Comparison of ENCODE assay signal across 14 mouse cellular contexts in genomic region chr5:112050906-112051305, GRCm38 (mm10).
DNase-seq lines count a peak whose midpoint lies in the region; ATAC-seq and TF ChIP-seq lines count a peak whose summit lies in the region.
"Had no signal": no experiment of that assay in that cellular context is flagged by ENCODE, and none has a peak within 500 bp of the region (broad histone marks: within the 10 kb centered on the region; RNA-seq: fewer than 3 reads in every experiment).

No protein-coding gene starts in this region.

- no peaks in the 10 kb centered on the region for H3K4me1 ChIP-seq in liver, postnatal 0 days (ENCODE audit: insufficient read depth)
- peaks cover 11% of the 10 kb centered on the region; the same call in 1 of the 2 replicates for H3K4me1 ChIP-seq in forebrain, embryonic 11.5 days (replicated peaks; ENCODE audit: control insufficient read depth, insufficient read depth, low read length)
- no peaks in the 10 kb centered on the region for H3K4me1 ChIP-seq in cerebellum, adult 2 months (ENCODE audit: control insufficient read depth, insufficient read depth, low read length)
- H3K4me1 ChIP-seq: limb, embryonic 13.5 days had no signal

- H3K36me3 ChIP-seq in liver, postnatal 0 days (replicated peaks; ENCODE audit: insufficient read depth, low read length): no peaks in the 10 kb centered on the region
- H3K36me3 ChIP-seq in forebrain, embryonic 11.5 days (ENCODE audit: control insufficient read depth, insufficient read depth, low read length): no peaks in the 10 kb centered on the region
- H3K36me3 ChIP-seq: limb, embryonic 13.5 days had no signal

- TF ChIP-seq CTCF in liver, postnatal 0 days (IDR thresholded peaks at IDR 0.05; ENCODE audit: low read depth): no peak
- TF ChIP-seq CTCF in cerebellum, adult 2 months (IDR thresholded peaks at IDR 0.05; ENCODE audit: borderline replicate concordance, insufficient read depth, low read depth, low read length): no peak

- H3K27ac ChIP-seq in liver, postnatal 0 days (ENCODE audit: low read depth): no peak overlapping the region
- peak overlapping the region; percentile 37; the same call in 1 of the 2 replicates for H3K27ac ChIP-seq in forebrain, embryonic 11.5 days (ENCODE audit: low read depth, low read length)
- H3K27ac ChIP-seq in cerebellum, adult 2 months (ENCODE audit: insufficient read depth, low read length): no peak overlapping the region
- H3K27ac ChIP-seq: limb, embryonic 13.5 days had no signal

- H3K4me3 ChIP-seq in liver, postnatal 0 days (ENCODE audit: low read depth, low read length): no peak overlapping the region
- no peak overlapping the region for H3K4me3 ChIP-seq in forebrain, embryonic 11.5 days (ENCODE audit: low read depth, low read length)
- H3K4me3 ChIP-seq in cerebellum, adult 2 months (replicated peaks; ENCODE audit: insufficient read depth, low read depth, low read length): no peak overlapping the region
- H3K4me3 ChIP-seq: limb, embryonic 13.5 days had no signal

- intact Hi-C loops in left cerebral cortex, postnatal 25 days (cut with DNase I): no loop called here

- 53% methylated on average over 5 of the region's 5 CpGs for WGBS in liver, postnatal 0 days (ENCODE audit: insufficient replicate concordance)
- WGBS in forebrain, embryonic 11.5 days: 68% methylated on average over 5 of the region's 5 CpGs
- 53% methylated on average over 5 of the region's 5 CpGs for WGBS in cerebellum, adult 2 months

- no peak for ATAC-seq in liver, postnatal 0 days
- peak; percentile 45; the same call in 1 of the 2 replicates for ATAC-seq in forebrain, embryonic 11.5 days (replicated peaks; ENCODE audit: low FRiP score)

- no peak overlapping the region for H3K9ac ChIP-seq in liver, postnatal 0 days (replicated peaks)
- no peak overlapping the region for H3K9ac ChIP-seq in forebrain, embryonic 11.5 days (ENCODE audit: low read length)
- H3K9ac ChIP-seq: limb, embryonic 13.5 days had no signal

- TF ChIP-seq POLR2A in cerebellum, adult 2 months (IDR thresholded peaks at IDR 0.05; ENCODE audit: borderline replicate concordance, insufficient read depth, low read length): no peak

- H3K9me3 ChIP-seq in liver, postnatal 0 days (ENCODE audit: low read length): no peaks in the 10 kb centered on the region
- no peaks in the 10 kb centered on the region for H3K9me3 ChIP-seq in forebrain, embryonic 11.5 days (ENCODE audit: control insufficient read depth, low read length)

- no peak overlapping the region for H3K4me2 ChIP-seq in liver, postnatal 0 days (ENCODE audit: low read depth, low read length)
- no peak overlapping the region for H3K4me2 ChIP-seq in forebrain, embryonic 11.5 days (ENCODE audit: low read depth, low read length, severe bottlenecking)
- H3K4me2 ChIP-seq: limb, embryonic 13.5 days had no signal

- no peaks in the 10 kb centered on the region for H3K27me3 ChIP-seq in liver, postnatal 0 days (ENCODE audit: insufficient read depth, low read length)
- H3K27me3 ChIP-seq in forebrain, embryonic 11.5 days (ENCODE audit: control insufficient read depth, insufficient read depth, low read length): no peaks in the 10 kb centered on the region
- H3K27me3 ChIP-seq in cerebellum, adult 2 months (ENCODE audit: control insufficient read depth, insufficient read depth, low read length): no peaks in the 10 kb centered on the region

- DNase-seq in cerebellum, postnatal 10 days: peak; percentile 54 to 62
- no peak for DNase-seq in cerebellum, adult 11-12 months
- DNase-seq in liver: peak; percentile 16
- no peak for DNase-seq in liver, postnatal 0 days
- DNase-seq in forebrain, embryonic 11.5 days (ENCODE audit: low spot score): peak; percentile 61
- peak; percentile 35 to 64 for DNase-seq in left cerebral cortex, postnatal 25 days (ENCODE audit: low spot score in 2 of 2)
- DNase-seq in thymus, postnatal 10 days (ENCODE audit: low spot score in 2 of 2): no peak
- DNase-seq in cerebellum, adult 2 months: no peak
- DNase-seq: adrenal gland, adult 2 months; B cell, adult 2 months; cerebellum, adult 11 months; embryo, embryonic 11 days; heart, adult 18-20 months had no signal

- TF ChIP-seq EP300 in liver, postnatal 0 days (IDR thresholded peaks at IDR 0.05; ENCODE audit: low read depth): no peak

Comparison
In these comparisons a context has a peak if more than half of its experiments do, and no peak if none do; other contexts are left out.
1. DNase-seq: peak in cerebellum, postnatal 10 days (2 of 2), liver (single experiment), forebrain, embryonic 11.5 days (single experiment) and left cerebral cortex, postnatal 25 days (2 of 2); none in cerebellum, adult 11-12 months (single experiment), liver, postnatal 0 days (single experiment), thymus, postnatal 10 days (0 of 2) and cerebellum, adult 2 months (0 of 2).